Mouse (Mus musculus) erythroblast, embryonic 14.5 days (primary cell): Measurements from ENCODE around the gene Kcnn1. TPM values are rescaled to one million over a fixed set of nuclear protein-coding genes. Genes with fewer than 3 reads are reported as not detected.
A peak's percentile ranks its signal among the peaks of the same experiment; 100 is the strongest.

Source experiments
- H3K27me3 ChIP-seq: 2 replicates; pipeline ENCODE4 v1.6.1; 2012; ENCODE audit warnings: inconsistent platforms; ENCODE audit not compliant: control insufficient read depth
- H3K36me3 ChIP-seq: 2 replicates; pipeline ENCODE4 v1.6.1; 2012; ENCODE audit warnings: mild to moderate bottlenecking, inconsistent platforms; ENCODE audit not compliant: control insufficient read depth
- H3K4me1 ChIP-seq: 2 replicates; pipeline ENCODE4 v1.6.1; 2012; ENCODE audit warnings: inconsistent platforms; ENCODE audit not compliant: control insufficient read depth
- H3K4me3 ChIP-seq: replicated peaks from 2 replicates; pipeline ENCODE3; 2012; ENCODE audit warnings: moderate library complexity, mild to moderate bottlenecking, inconsistent platforms
- H3K9me3 ChIP-seq: 2 replicates; pipeline ENCODE4 v1.6.1; 2012; ENCODE audit warnings: low read length, inconsistent platforms, mixed read lengths; ENCODE audit not compliant: control insufficient read depth
- GATA1 ChIP-seq: IDR thresholded peaks from 2 replicates; pipeline ENCODE4 v1.6.1; 2012; ENCODE audit warnings: low read length, inconsistent platforms, mixed read lengths
- TAL1 ChIP-seq: IDR thresholded peaks from 3 replicates; pipeline ENCODE4 v1.6.1; 2012; ENCODE audit warnings: low read length, inconsistent platforms, mixed read lengths
- polyA plus RNA-seq: library from polyadenylated mRNA; stranded (reverse); fragments of >175 nt; gene quantifications from 2 replicates; pipeline ENCODE4 v1.2.3, GENCODE M21; 2012

Gene Kcnn1
- polyA plus RNA-seq, 1 experiment: 0.21 TPM

DNA sequence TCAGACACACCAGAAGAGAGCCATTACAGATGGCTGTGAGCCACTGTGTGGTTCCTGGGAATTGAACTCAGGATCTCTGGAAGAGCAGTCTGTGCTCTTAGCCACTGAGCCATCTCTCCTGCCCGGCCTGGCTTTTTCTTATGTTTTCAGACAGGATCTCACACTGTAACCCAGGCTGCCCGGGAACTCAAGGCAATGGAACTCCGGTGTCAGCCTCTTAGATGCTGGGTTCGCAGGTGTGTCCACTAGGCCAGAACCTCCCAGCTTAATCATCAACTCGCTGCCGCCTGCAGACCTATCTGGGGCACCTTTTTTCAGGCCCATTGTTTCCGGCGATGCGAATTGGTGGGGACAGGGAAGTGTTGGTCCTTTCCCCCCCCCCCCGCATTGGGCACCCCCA, 22.5 kb downstream of the Kcnn1 start:
- H3K4me3 ChIP-seq: peak overlapping the region; percentile 90
- H3K36me3 ChIP-seq: peaks cover 48% of the 10 kb centered on the region
- peaks cover 89% of the 10 kb centered on the region for H3K4me1 ChIP-seq

DNA sequence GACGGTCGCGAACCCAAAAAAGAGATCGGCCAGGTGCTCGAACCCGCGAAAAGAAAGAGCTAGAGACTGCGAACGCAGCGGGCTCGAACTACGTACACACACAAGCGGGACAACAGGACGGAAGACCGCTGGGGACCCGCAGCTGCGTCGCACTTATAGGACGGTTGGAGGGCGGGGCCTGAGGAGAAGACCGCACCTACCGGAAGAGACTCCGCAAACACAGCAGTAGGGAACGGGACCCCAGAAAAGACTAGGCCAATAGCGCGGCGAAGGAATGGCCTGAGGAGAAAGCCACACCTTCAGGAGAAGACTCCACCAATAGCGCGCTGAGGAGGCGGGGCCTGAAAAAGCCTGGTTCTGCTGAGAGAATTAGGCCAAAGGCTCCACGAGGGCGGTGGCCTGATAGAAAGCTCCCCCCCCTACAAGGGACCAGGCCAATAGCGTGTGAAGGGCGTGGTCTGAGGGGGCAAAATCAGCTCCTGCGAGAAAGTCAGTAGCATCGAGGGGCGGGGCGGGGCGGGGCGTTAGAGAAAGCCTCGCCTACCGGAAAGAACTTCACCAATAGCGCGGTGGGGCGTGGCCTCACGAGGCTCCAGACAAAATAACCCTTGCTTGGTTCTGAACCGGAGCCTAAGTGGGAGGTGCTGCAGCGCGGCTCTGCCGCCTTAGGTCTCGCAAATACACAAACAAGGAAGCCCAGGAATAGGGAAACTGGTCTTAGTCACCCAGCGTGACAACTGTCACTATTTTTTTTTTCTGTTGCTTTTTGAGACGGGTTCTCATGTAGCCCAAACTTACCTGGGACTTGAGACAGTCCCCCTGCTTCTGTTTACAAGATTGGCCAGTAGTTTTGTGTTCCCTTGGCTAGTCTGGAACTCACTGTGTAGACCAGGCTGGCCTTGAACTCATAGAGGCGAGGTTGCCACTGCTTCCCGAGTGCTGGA, 23.4 kb downstream of the Kcnn1 start, which contains the start of gene Arrdc2:
Arrdc2 (minus strand) TSS at position 313 of the 944 bp plus-strand sequence.
- Histone ChIP-seq H3K9me3 (no peaks in the 10 kb centered on the region), H3K36me3 (peaks cover 54% of the 10 kb centered on the region), H3K27me3 (no peaks in the 10 kb centered on the region), H3K4me3 (peak within 1 kb of the TSS; percentile 90), H3K4me1 (peaks cover 90% of the 10 kb centered on the region)
- no peak for TF ChIP-seq TAL1
- no peak for TF ChIP-seq GATA1

More for the DNA sequence above, 22.5 kb downstream of the Kcnn1 start:
- Histone ChIP-seq H3K9me3 (no peaks in the 10 kb centered on the region), H3K27me3 (no peaks in the 10 kb centered on the region)
- TF ChIP-seq GATA1 (no peak), TAL1 (no peak)

DNA sequence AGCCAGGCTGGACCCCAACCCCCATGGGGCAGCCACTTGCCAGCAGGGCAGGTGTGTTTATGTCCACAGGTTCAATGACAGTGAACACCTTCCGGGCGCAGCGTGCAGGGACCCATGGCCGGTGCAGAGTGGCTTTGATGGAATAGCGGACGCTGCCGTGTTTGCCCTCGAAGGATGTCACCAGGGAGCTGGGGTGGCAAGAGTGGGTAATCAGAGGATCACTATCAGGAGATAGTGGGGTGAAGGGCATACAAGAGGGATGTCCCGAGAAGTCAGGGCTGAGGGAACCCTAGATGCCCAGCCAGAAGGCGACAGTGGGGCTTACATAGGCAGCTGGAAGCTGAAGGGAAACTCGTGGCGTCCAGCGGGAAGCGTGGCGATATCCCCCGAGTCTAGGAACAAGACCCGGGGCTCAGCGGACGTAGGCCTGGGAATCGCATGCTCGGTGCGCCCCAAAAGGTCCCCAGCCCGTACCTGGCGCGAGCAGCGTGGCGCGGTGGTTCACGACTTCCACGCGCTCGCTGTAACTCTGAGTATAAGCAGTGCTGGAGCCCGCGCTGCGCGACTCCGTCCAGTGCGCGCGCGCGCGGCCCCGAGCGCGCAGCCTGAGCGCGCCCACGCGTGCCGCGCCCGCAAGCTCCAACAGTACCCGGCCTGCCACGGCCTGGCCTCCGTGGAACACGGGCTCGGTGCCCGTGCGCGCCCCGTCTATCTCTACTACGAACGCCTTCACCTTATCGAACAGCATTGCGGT, 24.2 kb downstream of the Kcnn1 start:
- Histone ChIP-seq H3K9me3 (no peaks in the 10 kb centered on the region), H3K4me3 (peak overlapping the region; percentile 90), H3K36me3 (peaks cover 59% of the 10 kb centered on the region), H3K27me3 (no peaks in the 10 kb centered on the region), H3K4me1 (peaks cover 89% of the 10 kb centered on the region)
- no peak for TF ChIP-seq GATA1

DNA sequence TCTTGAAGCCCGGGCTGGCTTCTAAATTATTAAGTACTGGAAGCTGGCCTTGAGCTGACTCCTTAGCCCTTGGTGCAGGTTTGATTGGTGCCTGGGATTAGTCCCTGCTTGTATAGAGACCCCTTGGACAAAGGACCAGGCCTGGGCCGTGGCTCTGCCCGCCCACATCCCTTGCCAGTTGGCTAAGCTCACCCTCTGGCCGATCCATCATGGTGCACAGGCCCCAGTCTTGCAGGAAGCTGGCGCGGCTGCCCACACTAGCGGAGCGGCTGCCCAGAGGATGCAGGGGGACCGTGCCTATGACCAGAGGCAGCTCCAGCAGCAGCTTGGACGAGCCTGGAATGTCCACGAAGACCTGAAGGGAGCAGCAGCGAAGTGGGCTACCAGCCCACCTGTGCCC, 26.4 kb downstream of the Kcnn1 start:
- Histone ChIP-seq H3K4me3 (peak overlapping the region; percentile 59), H3K4me1 (peaks cover 86% of the 10 kb centered on the region)
- TF ChIP-seq TAL1 (no peak), GATA1 (no peak)

DNA sequence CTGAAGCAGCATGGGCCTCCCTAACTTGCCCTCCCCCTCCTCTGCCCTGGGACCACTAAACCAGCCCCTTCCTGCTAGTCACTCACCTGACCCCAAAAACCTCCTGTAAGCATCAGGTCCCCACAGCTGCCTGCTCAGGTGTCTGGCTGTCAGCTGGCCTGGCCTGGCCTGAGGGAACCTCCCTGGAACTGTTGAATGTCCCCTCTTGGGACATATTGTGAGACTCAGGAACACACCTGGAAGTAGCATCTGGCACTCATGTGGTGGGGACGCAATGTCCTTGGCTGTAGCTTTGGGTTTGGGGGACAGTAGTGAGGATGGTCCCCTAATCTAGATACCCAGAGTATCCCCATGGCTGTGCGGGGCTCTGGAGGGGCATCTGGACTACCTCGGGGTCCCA, 29.0 kb downstream of the Kcnn1 start:
- no peak for TF ChIP-seq GATA1
- no peak for TF ChIP-seq TAL1
- peaks cover 72% of the 10 kb centered on the region for H3K4me1 ChIP-seq

More for the DNA sequence above, 26.4 kb downstream of the Kcnn1 start:
- Histone ChIP-seq H3K36me3 (peaks cover 66% of the 10 kb centered on the region), H3K9me3 (no peaks in the 10 kb centered on the region), H3K27me3 (no peaks in the 10 kb centered on the region)

DNA sequence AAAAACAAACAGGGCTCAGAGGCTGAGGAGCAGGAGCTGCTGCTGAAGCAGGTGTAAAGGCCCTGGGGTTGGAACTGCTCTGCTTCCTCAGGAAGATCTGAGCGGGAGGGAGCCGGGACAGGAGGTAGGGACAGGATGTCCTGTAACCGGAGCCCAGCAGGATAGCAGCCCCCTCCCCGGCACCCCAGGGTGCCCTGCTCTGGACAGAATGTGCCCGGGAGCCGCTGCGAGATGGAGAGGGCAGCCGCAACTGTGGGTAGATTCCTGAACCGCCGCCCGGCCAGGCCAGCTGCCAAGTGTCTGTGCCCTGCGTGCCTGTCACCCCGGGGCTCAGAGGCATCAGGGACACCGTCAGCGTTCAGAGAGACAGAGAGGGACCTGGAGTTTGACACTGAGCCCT, 29.5 kb downstream of the Kcnn1 start:
- Histone ChIP-seq H3K4me3 (no peak overlapping the region), H3K27me3 (no peaks in the 10 kb centered on the region; the same call in 1 of the 2 replicates), H3K4me1 (peaks cover 67% of the 10 kb centered on the region), H3K36me3 (peaks cover 64% of the 10 kb centered on the region), H3K9me3 (no peaks in the 10 kb centered on the region)
- no peak for TF ChIP-seq TAL1

More for the DNA sequence above, 29.0 kb downstream of the Kcnn1 start:
- Histone ChIP-seq H3K27me3 (no peaks in the 10 kb centered on the region; the same call in 1 of the 2 replicates), H3K9me3 (no peaks in the 10 kb centered on the region), H3K36me3 (peaks cover 69% of the 10 kb centered on the region), H3K4me3 (no peak overlapping the region)

DNA sequence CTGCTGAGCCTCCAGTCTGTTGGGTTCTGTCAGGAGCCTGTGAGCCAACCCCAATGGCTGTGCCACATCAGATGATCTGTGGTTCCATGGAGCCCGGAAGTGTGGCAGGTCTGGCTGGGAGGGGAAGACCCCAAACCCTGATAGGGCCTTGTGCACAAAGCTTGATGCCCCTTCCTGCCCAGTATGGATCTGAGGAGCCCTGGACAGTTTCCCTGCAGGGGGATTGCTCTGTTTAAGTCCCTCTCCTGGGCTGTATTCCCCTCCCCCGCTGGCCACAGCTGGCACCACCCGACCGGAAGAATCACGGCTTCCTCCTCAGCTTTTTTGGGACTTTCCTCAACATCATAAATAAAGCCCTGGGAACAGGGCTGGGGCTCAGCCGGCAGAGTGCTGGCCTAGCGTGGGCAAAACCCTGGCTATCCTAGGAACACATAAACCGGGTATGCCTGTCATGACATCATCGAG, 30.0 kb downstream of the Kcnn1 start:
- H3K9me3 ChIP-seq: no peaks in the 10 kb centered on the region
- H3K4me3 ChIP-seq: no peak overlapping the region
- peaks cover 62% of the 10 kb centered on the region for H3K36me3 ChIP-seq
- no peaks in the 10 kb centered on the region; the same call in 1 of the 2 replicates for H3K27me3 ChIP-seq
- TF ChIP-seq TAL1 (no peak), GATA1 (no peak)
- H3K4me1 ChIP-seq: peaks cover 64% of the 10 kb centered on the region

DNA sequence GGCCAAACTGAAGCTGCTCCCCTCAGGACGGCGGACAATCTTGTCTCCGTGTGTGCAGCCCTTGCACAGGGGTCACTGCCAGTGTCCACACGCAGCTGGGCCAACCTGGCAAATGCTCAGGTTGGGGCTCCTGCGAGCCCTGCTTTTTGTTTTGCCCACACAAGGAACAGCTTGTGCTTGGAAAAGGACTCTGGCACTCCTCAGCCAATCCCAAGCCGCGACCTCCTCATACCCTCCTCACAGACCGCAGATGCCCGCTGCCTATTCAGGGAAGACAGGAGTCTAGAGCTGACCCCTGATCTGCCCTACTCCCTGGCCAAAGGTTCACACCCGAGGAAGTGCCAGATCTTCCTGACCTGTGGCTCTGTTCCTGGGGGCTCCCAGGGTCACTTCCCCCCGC, 30.7 kb downstream of the Kcnn1 start:
- TF ChIP-seq GATA1 (no peak), TAL1 (no peak)
- peaks cover 60% of the 10 kb centered on the region for H3K4me1 ChIP-seq

DNA sequence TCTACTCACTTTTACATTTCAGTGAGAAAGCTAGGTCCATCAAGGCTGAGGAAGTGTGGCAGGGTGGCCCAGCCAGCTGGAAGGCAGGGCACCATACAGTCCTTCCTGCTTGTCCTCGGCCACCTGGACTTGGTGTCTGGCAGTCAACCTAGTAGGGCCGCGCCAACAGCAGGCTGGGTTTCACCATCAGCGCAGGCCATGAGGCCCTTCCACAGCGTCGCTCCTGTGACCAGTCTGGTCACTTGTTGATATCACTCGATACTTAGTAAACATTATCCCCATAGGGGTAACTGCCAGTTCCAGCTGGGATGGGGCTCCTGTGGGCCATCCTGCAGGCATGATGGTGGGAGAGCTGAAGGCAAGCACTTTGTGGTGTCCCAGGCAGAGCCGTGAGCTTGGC, 31.5 kb downstream of the Kcnn1 start:
- H3K27me3 ChIP-seq: peaks cover 3% of the 10 kb centered on the region
- H3K4me3 ChIP-seq: no peak overlapping the region
- peaks cover 47% of the 10 kb centered on the region for H3K36me3 ChIP-seq
- peaks cover 4% of the 10 kb centered on the region for H3K9me3 ChIP-seq
- no peak for TF ChIP-seq GATA1
- no peak for TF ChIP-seq TAL1
- peaks cover 52% of the 10 kb centered on the region for H3K4me1 ChIP-seq

More for the DNA sequence above, 30.7 kb downstream of the Kcnn1 start:
- Histone ChIP-seq H3K9me3 (no peaks in the 10 kb centered on the region), H3K36me3 (peaks cover 56% of the 10 kb centered on the region), H3K4me3 (no peak overlapping the region), H3K27me3 (no peaks in the 10 kb centered on the region; the same call in 1 of the 2 replicates)
